Mouse (Mus musculus) retina, adult 2 months (tissue): ENCODE results near the gene Sars.
A peak's percentile ranks its signal among the peaks of the same experiment; 100 is the strongest.

Experiments
- DNase-seq: peaks from one replicate; pipeline ENCODE4 v3.0.0-alpha.2; 2012; ENCODE audit warnings: low read depth, low spot score

Sars gene

GRCm38 (mm10) chr3:108392299-108392698 lies 52.7 kb downstream of the Sars start:
- no peak for DNase-seq

DNA sequence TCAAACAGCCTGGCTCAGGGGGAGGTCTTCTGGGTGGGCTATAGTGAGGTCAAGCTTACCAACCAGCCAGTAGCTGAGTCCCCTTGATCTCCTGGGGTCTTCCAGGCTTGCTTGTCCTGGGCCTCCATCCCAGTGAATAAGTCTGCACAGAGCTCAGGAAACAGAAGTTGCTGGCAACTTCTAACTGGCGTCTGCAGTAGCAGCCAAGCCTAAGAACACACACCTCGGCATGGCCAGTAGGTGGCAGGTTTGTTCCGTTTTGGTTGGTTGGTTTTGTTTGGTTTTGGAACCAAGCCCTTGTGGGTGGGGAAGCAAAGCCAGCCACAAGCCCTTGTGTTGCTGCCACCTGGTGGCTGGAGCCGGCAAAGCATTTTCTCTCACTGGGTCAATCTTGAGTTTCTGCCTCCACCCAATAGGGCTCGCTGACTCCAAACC lies 55.9 kb downstream of the Sars start:
- peak; percentile 81 for DNase-seq

DNA sequence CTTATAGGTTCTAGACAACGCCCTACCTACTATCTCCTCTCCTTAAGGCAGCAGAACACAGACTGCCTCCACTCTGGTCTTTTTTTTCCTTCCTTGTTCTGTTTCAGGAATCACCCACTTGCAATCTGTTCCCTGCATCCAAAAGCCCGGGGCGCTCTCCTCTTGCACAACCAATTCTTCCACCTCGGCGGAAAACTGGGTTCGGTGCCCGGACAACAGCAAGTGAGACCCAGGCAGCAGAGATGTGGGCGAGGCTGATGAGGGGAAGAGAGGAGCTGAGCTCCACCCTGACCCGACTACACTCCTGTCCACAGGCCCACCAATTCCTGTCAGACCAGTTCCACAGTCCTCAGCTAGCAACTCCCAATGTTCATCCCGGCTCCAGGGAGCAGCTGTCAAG lies 58.8 kb downstream of the Sars start:
- no peak for DNase-seq

DNA sequence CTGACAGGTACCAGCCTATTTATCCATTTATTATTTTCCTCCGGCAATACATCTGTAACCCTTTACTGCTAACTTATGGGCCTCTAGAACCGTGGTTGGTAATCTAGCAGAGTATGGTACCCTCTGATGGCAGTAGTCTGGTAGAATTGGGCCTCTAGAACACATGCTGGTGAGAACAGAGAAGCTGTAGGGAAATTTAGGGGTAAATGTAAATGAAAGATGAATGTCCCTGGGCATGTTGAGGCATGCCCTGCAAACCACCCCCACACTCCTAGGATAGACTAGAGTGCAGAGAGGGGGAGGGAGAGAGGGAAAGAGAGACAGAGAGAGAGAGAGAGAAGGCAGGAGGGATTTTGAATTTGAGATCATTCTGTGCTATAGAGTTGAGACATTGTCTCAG lies 60.6 kb downstream of the Sars start:
- no peak for DNase-seq

GRCm38 (mm10) chr3:108383485-108384354 lies 61.3 kb downstream of the Sars start, which contains the start of gene Psrc1:
Gene Psrc1, plus strand, starts transcription at chr3:108383839.
- peak; percentile 47 for DNase-seq

DNA sequence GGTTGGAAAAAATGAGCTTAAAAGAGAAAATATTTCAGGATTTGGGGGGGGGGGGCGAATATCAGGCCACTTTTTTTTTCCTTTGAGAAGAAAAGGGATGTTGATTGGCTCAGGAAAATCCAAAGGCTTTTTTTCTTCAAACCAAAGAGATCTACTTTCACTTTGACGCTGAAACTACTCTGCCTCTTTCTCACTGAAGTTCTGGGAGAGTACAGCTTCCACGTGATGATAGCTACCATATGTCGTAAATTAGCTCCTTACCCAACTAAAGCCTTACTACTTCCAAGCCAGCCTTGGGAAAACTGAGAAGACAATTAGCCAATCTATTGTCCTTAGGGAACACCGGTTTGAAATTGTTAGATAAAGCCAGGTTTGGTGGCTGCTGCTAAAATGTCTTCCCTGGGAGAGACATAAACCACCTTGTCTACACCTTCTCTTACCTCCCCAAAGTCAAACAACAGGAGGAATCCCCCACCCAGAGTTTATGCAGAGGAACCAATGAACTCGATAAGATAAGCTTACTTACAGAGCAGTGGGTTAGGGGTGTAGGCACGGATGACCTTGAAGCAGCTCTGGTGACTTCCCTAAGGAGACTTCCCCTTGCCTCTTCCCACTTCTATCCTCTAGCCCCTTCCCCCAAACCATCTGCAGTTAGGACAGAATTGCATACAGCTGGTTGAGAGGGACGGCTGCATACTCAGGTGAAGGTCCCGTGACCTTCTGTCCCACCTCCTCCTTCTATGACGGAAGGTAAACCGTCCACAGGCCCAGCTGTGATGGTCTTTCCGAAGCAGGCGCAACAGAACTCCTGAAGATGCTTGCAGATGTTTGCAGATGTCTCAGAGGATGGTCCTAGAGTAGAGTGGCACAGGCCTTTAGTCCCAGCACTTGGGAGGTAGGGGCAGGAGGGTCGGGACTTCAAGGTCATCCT lies 62.8 kb downstream of the Sars start:
- no peak for DNase-seq

DNA sequence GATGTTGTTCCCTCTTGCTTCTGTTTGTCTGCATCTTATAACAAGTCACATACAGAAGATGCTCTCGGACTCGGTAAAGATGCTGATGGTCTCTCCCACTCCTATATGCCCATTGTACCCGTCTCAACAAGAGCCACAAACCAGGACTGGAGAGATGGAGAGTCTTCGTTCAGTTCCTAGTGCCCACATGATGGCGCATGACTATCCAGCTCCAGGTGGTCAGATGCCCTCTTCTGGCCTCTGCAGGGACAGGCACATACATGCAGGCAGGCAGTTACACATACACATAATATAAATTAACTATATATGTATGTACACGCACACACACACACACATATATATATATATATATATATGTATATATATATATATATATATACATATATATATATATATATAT lies 64.3 kb downstream of the Sars start:
- DNase-seq: no peak

DNA sequence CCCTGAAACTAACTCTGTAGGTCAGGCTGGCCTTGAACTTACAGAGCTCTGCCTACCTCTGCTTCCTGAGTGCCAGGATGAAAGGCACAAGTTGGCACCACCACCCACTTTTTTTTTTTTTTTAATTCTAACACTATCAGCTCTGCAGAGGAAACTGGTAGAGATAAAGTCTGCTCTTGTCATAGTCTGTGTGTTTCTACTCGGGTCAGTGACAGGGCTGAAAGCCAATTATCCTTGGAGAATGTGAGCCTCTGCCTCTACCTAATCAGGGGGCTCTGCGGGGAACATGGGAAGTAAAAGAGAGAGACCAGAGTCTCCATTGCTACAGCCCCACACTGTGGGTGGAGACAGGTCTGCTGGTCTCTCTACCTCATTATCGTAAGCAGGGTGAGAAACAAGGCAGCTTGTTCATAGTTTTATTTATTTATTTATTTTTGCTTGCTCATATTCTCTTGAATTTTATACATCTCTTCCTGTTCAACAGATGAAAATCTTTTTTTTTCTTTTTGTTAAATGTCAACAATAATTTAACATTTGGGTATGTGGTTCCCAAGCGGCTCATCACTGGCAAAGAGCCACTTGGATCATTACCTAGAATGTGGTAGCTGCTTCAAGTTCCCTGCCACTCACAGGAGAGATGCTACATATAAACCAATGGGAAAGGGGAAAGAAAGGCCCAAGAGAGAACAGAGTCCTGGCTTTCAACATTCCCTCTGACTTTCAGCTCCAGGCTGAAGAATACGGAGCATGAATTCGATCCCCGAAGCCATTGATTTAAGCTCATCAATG lies 65.9 kb downstream of the Sars start:
- no peak for DNase-seq
